Mouse (Mus musculus) colon, adult 2 months (tissue): ENCODE measurements around the gene Serpinb6c. TPM values are rescaled to one million over a fixed set of nuclear protein-coding genes. Genes with fewer than 3 reads are reported as not detected.

Experiments
- polyA plus RNA-seq: library from polyadenylated mRNA; depleted of rRNA; stranded (reverse); fragments of >200 nt; gene quantifications from 2 replicates; pipeline ENCODE4 v1.2.3, GENCODE M21; 2012; rRNA removed

The Serpinb6c gene
- polyA plus RNA-seq, result not detected in 2 replicates

DNA sequence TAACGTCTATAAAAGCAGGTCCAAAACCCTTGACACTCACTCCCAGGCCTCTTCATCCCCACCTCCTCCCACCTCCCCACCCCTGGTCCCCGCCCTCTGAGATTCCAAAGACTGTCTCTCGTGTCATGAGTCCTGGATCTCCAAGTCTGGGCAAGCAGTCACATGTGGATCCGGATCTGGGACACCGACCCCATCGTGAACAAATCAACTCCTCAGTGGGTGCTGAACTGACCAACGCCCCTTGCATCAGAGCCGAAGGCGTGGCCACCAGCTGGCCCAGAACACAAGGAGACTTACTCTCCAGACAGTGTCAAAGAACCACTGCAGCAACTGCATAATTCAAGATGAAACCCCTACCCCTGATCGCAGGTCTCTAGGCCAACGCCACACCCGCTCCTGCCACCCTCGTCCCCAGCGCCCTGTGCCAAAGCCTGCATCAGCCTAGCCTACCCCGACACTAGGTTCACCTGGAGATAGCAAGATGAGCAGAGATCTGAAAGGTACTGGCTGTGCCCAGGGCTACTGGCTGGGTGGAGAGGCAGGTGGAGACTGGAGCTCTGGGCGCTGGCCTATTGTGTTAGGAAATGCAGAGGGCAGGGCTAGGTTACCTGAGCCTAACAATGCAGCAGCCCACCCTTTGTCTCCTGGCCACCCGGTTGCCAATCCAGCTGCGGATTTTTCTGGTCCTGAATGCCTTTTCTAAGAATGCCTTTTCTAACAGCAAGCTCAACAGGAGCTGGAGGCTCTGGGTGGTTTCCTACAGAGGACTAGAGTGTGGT is at the start of gene Serpinb6c:
Serpinb6c (minus strand) TSS at position 533 of the 779 bp plus-strand sequence.

GRCm38 (mm10) chr13:33843308-33843707 is 62.2 kb downstream of the Serpinb6c start, which contains the start of gene Serpinb6e:
Serpinb6e (minus strand) TSS chr13:33843408.

Other genes with a start within 250 kb of the Serpinb6c start
- not detected in 2 replicates for gene Serpinb6d, start 244.3 kb downstream of the Serpinb6c start, polyA plus RNA-seq
- not detected in 2 replicates for gene Serpinb6e, start 62.3 kb downstream of the Serpinb6c start, polyA plus RNA-seq
- 3.2 and 3.5 TPM in 2 replicates for gene Nqo2, start 59.0 kb upstream of the Serpinb6c start, polyA plus RNA-seq
- 13.4 and 16.3 TPM in 2 replicates for gene Ripk1, start 96.7 kb upstream of the Serpinb6c start, polyA plus RNA-seq
- gene Serpinb6a, start 97.1 kb upstream of the Serpinb6c start, polyA plus RNA-seq, result 106 and 112 TPM in 2 replicates
- gene Bphl, start 131.9 kb upstream of the Serpinb6c start, polyA plus RNA-seq, result 23.1 and 28.2 TPM in 2 replicates
- 149 and 178 TPM in 2 replicates for gene Tubb2a, start 172.3 kb upstream of the Serpinb6c start, polyA plus RNA-seq
- 16.3 and 19.8 TPM in 2 replicates for gene Tubb2b, start 224.8 kb upstream of the Serpinb6c start, polyA plus RNA-seq